Mouse (Mus musculus) gastrocnemius, adult 2 months (tissue): ENCODE data around the gene Tns2. TPM values are rescaled to one million over a fixed set of nuclear protein-coding genes. Genes with fewer than 3 reads are reported as not detected.

Experiments used
- DNase-seq: peaks from one replicate; pipeline ENCODE4 v3.0.0; 2022
- H3K27ac ChIP-seq: fragments of 200-600 bp; 2 replicates; pipeline ENCODE4 v1.8.1; 2022; ENCODE audit warnings: mild to moderate bottlenecking
- H3K4me3 ChIP-seq: fragments of 200-600 bp; 2 replicates; pipeline ENCODE4 v1.8.1; 2022; ENCODE audit warnings: mild to moderate bottlenecking, moderate library complexity
- CTCF ChIP-seq: fragments of 200-600 bp; IDR thresholded peaks from 2 replicates; pipeline ENCODE4 v1.8.1; 2022; ENCODE audit warnings: antibody characterized with exemption, mild to moderate bottlenecking, moderate library complexity
- intact Hi-C: fragments of 180-260 bp; cut with DNase I; formaldehyde crosslinking; loops from one replicate; pipeline ENCODE4 v1.15.1; 2025
- total RNA-seq, 2 experiments: library from RNA; stranded (reverse); gene quantifications; 2 replicates each; pipeline ENCODE4 v1.2.3; 2021

The Tns2 gene
- total RNA-seq, 2 experiments from 2014 or later, result 39.1 to 44.1 TPM

GRCm38 (mm10) chr15:102097147-102097915 lies 2.9 kb upstream of the Tns2 start:
- DNase-seq, result peak; percentile 65
- no peak for TF ChIP-seq CTCF
- peak overlapping the region; percentile 96 for H3K27ac ChIP-seq
- peak overlapping the region; percentile 87 for H3K4me3 ChIP-seq
- intact Hi-C loops, result no loop called here

- H3K4me3 ChIP-seq, result peak overlapping the region; percentile 87
- DNase-seq, result peak; percentile 67
- H3K27ac ChIP-seq, result peak overlapping the region; percentile 96
- TF ChIP-seq CTCF, result no peak
- intact Hi-C loops, result loop anchor here (2.0 kb wide), 1 partner anchor 21 kb away; no protein-coding TSS in a partner anchor
Measured at GRCm38 (mm10) chr15:102097991-102098555, 2.1 kb upstream of the Tns2 start.

GRCm38 (mm10) chr15:102099260-102099659 lies 953 bp upstream of the Tns2 start:
- Histone ChIP-seq H3K4me3 (peak overlapping the region; percentile 87), H3K27ac (peak overlapping the region; percentile 96)
- peak; percentile 45 for DNase-seq
- TF ChIP-seq CTCF, result no peak
- intact Hi-C loops, result loop anchor here (2.0 kb wide), 1 partner anchor 22 kb away; no protein-coding TSS in a partner anchor

- no peak for DNase-seq
- peak overlapping the region; percentile 87 for H3K4me3 ChIP-seq
- no peak for TF ChIP-seq CTCF
- peak overlapping the region; percentile 96 for H3K27ac ChIP-seq
- intact Hi-C loops, result loop anchor here (2.0 kb wide), 1 partner anchor 23 kb away; no protein-coding TSS in a partner anchor
Measured at GRCm38 (mm10) chr15:102099771-102100160, 447 bp upstream of the Tns2 start.

- intact Hi-C loops, result no loop called here
- Histone ChIP-seq H3K4me3 (peak overlapping the region; percentile 87), H3K27ac (peak overlapping the region; percentile 96)
- peak; percentile 35 for TF ChIP-seq CTCF
- peak; percentile 73 for DNase-seq
Measured at GRCm38 (mm10) chr15:102100996-102101671, 921 bp downstream of the Tns2 start.

- peak; percentile 73 for DNase-seq
- intact Hi-C loops, result loop anchor here (1.0 kb wide), 1 partner anchor 34 kb away; the partner anchor contains the start of gene Spryd3
- H3K4me3 ChIP-seq, result peak overlapping the region; percentile 87
Measured at GRCm38 (mm10) chr15:102101672-102102541, 1.7 kb downstream of the Tns2 start.

GRCm38 (mm10) chr15:102102548-102103121 lies 2.4 kb downstream of the Tns2 start:
- peak overlapping the region; percentile 87 for H3K4me3 ChIP-seq
- no peak for TF ChIP-seq CTCF
- peak; percentile 84 for DNase-seq
- intact Hi-C loops, result loop anchor here (1.0 kb wide), 1 partner anchor 34 kb away; the partner anchor contains the start of gene Spryd3
- H3K27ac ChIP-seq, result peak overlapping the region; percentile 96

More at GRCm38 (mm10) chr15:102101672-102102541, 1.7 kb downstream of the Tns2 start:
- no peak for TF ChIP-seq CTCF
- H3K27ac ChIP-seq, result peak overlapping the region; percentile 96

GRCm38 (mm10) chr15:102103371-102103946 lies 3.2 kb downstream of the Tns2 start:
- intact Hi-C loops, result no loop called here
- no peak for TF ChIP-seq CTCF
- H3K4me3 ChIP-seq, result peak overlapping the region; percentile 87
- H3K27ac ChIP-seq, result peak overlapping the region; percentile 96
- DNase-seq, result peak; percentile 72

- peak; percentile 94 for DNase-seq
- Histone ChIP-seq H3K4me3 (peak overlapping the region; percentile 87), H3K27ac (peak overlapping the region; percentile 96)
- intact Hi-C loops, result no loop called here
- TF ChIP-seq CTCF, result no peak
Measured at GRCm38 (mm10) chr15:102103947-102104555, 3.8 kb downstream of the Tns2 start.

GRCm38 (mm10) chr15:102105360-102105759 lies 5.1 kb downstream of the Tns2 start:
- Histone ChIP-seq H3K27ac (peak overlapping the region; percentile 96), H3K4me3 (peak overlapping the region; percentile 87)
- intact Hi-C loops, result no loop called here
- no peak for TF ChIP-seq CTCF
- DNase-seq, result peak; percentile 93
